Mouse (Mus musculus): ENCODE results near the gene Ccdc171.

GRCm38 (mm10) chr4:83514976-83515669 lies 10.2 kb upstream of the Ccdc171 start:
- peak; percentile 51 for TF ChIP-seq CTCF (IDR thresholded peaks at IDR 0.05; ENCODE audit: low read depth)
- no peak for TF ChIP-seq EP300 (IDR thresholded peaks at IDR 0.05; ENCODE audit: low read depth)
